Mouse (Mus musculus) hindbrain, embryonic 13.5 days (tissue): ENCODE results near the gene Slc2a9. TPM values are rescaled to one million over a fixed set of nuclear protein-coding genes. Genes with fewer than 3 reads are reported as not detected.
"Not testable (repeated sequence)": the region's sequence is repeated elsewhere in the genome, so short reads cannot be mapped to it uniquely, and the experiment has no call there.

Experiments used
- ATAC-seq: fragments of 200-750 bp; cut with Nextera tagmentation; 2 replicates; pipeline ENCODE4 v1.8.0; 2017; ENCODE audit warnings: moderate TSS enrichment; ENCODE audit not compliant: low FRiP score
- H3K27ac ChIP-seq: fragments of 300-500 bp; sonication (generic); 2 replicates; pipeline ENCODE4 v1.5.1; 2015; ENCODE audit warnings: inconsistent platforms, mild to moderate bottlenecking, moderate library complexity
- H3K27me3 ChIP-seq: fragments of 300-500 bp; sonication (generic); 2 replicates; pipeline ENCODE4 v1.6.1; 2015; ENCODE audit warnings: mild to moderate bottlenecking, inconsistent platforms
- H3K36me3 ChIP-seq: fragments of 300-500 bp; sonication (generic); 2 replicates; pipeline ENCODE4 v1.6.1; 2015; ENCODE audit warnings: mild to moderate bottlenecking, inconsistent platforms
- H3K4me1 ChIP-seq: fragments of 300-500 bp; sonication (generic); replicated peaks from 2 replicates; pipeline ENCODE4 v1.6.1; 2015; ENCODE audit warnings: inconsistent platforms
- H3K4me2 ChIP-seq: fragments of 300-500 bp; sonication (generic); 2 replicates; pipeline ENCODE4 v1.6.1; 2015; ENCODE audit warnings: inconsistent platforms, mild to moderate bottlenecking, moderate library complexity
- H3K4me3 ChIP-seq: fragments of 300-500 bp; sonication (generic); 2 replicates; pipeline ENCODE4 v1.5.1; 2015; ENCODE audit warnings: mild to moderate bottlenecking, inconsistent platforms
- H3K9ac ChIP-seq: fragments of 300-500 bp; sonication (generic); 2 replicates; pipeline ENCODE4 v1.6.1; 2015; ENCODE audit warnings: mild to moderate bottlenecking, inconsistent platforms
- H3K9me3 ChIP-seq: fragments of 300-500 bp; sonication (generic); 2 replicates; pipeline ENCODE4 v1.6.1; 2016; ENCODE audit warnings: inconsistent platforms
- WGBS: fragments of 180-500 bp; shearing (Covaris S2); methylation state at CpG from one replicate; pipeline ENCODE4 v1.1.7; 2015; 5-methylcytosine and 5-hydroxymethylcytosine counted together
- polyA plus RNA-seq: library from polyadenylated mRNA; unstranded; fragments of >200 nt; fragmentation: Nextera tagmentation; extraction: Ambion mirVana; gene quantifications from 2 replicates; pipeline ENCODE4 v1.2.1, GENCODE M21; 2015

The Slc2a9 gene
- polyA plus RNA-seq, 1 experiment from 2014 or later = 0.13 TPM

GRCm38 (mm10) chr5:38479908-38480725, 22.8 kb downstream of the Slc2a9 start:
- peak overlapping the region; percentile 44 for H3K27ac ChIP-seq
- 0 out of 2 replicates have a peak overlapping the region, but pooled peaks have one; percentile 43 for H3K9ac ChIP-seq

GRCm38 (mm10) chr5:38479545-38479907, 23.4 kb downstream of the Slc2a9 start:
- Histone ChIP-seq H3K4me3 (peak overlapping the region; percentile 23; the same call in 1 of the 2 replicates), H3K4me1 (peaks cover 19% of the 10 kb centered on the region), H3K4me2 (peak overlapping the region; percentile 47), H3K27ac (peak overlapping the region; percentile 44; the same call in 1 of the 2 replicates)
- not testable (repeated sequence) for H3K36me3 ChIP-seq, H3K9me3 ChIP-seq, H3K9ac ChIP-seq, H3K27me3 ChIP-seq
- peak; percentile 46; the same call in 1 of the 2 replicates for ATAC-seq

More at GRCm38 (mm10) chr5:38479908-38480725, 22.8 kb downstream of the Slc2a9 start:
- Histone ChIP-seq H3K36me3 (no peaks in the 10 kb centered on the region), H3K4me1 (peaks cover 19% of the 10 kb centered on the region), H3K4me3 (peak overlapping the region; percentile 23), H3K9me3 (no peaks in the 10 kb centered on the region), H3K4me2 (peak overlapping the region; percentile 47), H3K27me3 (peaks cover 4% of the 10 kb centered on the region; the same call in 1 of the 2 replicates)
- 6% methylated on average over 22 of the region's 22 CpGs for WGBS
- peak; percentile 71 for ATAC-seq

DNA sequence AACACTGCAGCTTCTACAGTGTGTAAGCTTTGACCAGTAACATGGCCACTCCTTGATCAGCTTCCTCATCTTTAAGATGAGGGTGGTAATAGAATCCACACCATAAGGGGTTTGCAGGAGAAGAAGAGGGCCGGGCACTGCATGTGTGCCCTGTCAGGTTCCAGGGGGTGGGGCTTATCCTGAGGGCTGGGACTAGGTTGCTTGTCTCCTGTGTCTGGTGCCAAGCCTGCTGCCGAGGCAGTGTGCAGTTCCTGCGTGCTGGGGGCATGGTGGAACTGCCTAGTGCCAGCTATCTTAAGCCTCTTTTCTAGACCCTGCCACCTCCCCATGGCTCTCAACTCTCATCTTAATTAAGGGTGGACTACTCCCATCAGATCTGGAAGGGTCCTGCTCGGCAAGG, 23.9 kb downstream of the Slc2a9 start:
- Histone ChIP-seq H3K4me3 (no peak overlapping the region), H3K27ac (no peak overlapping the region), H3K4me1 (peaks cover 19% of the 10 kb centered on the region), H3K4me2 (peak overlapping the region; percentile 19; the same call in 1 of the 2 replicates), H3K9ac (no peak overlapping the region), H3K9me3 (no peaks in the 10 kb centered on the region), H3K36me3 (no peaks in the 10 kb centered on the region), H3K27me3 (peaks cover 4% of the 10 kb centered on the region; the same call in 1 of the 2 replicates)
- 44% methylated on average over 4 of the region's 4 CpGs for WGBS
- 0 out of 2 replicates have a peak, but pooled peaks have one; percentile 10 for ATAC-seq

DNA sequence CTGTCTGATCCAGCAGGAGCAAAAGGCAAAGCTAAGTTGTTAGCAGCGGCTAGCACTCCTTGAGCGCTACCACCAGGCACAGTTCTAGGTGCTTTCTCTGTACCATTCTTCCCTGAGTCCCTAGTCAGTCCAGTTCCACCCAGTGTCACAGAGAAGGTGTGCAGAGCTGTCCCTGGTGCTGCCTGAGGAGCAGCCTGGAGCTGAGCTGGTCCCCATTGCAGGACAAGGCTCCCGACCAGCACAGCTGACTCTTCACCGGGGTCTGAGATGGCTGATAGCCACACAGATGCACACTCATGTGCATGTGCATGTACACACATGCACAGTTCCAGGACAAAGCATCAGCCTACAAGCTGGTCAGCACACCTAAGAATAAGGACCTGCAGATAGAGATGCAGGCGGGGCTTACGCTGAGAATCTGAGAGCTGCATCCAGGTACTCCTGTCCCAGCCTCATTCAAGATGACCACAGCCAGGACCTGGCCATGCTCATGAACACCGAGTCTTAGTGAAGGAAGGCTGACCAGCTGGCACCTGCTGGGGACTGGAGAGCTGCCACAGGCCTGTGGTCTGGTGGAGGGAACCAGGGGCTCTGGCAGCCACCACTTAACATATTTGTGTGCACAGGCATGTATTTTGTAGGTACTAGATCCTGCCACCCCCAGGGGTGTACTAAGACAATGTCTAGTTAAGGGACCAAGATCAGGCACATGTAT, 25.1 kb downstream of the Slc2a9 start:
- 88% methylated on average over 7 of the region's 7 CpGs for WGBS
- no peak for ATAC-seq

GRCm38 (mm10) chr5:38476861-38477565, 25.9 kb downstream of the Slc2a9 start:
- peaks cover 4% of the 10 kb centered on the region; the same call in 1 of the 2 replicates for H3K27me3 ChIP-seq
- no peak overlapping the region for H3K4me2 ChIP-seq
- ATAC-seq = no peak
- no peak overlapping the region for H3K9ac ChIP-seq
- WGBS = 89% methylated on average over 25 of the region's 25 CpGs
- no peaks in the 10 kb centered on the region for H3K36me3 ChIP-seq
- H3K9me3 ChIP-seq = no peaks in the 10 kb centered on the region
- peaks cover 19% of the 10 kb centered on the region for H3K4me1 ChIP-seq
- no peak overlapping the region for H3K4me3 ChIP-seq
- H3K27ac ChIP-seq = no peak overlapping the region

More for the DNA sequence above, 25.1 kb downstream of the Slc2a9 start:
- Histone ChIP-seq H3K27me3 (peaks cover 4% of the 10 kb centered on the region; the same call in 1 of the 2 replicates), H3K27ac (no peak overlapping the region), H3K4me1 (peaks cover 19% of the 10 kb centered on the region), H3K4me2 (no peak overlapping the region), H3K9ac (no peak overlapping the region), H3K4me3 (no peak overlapping the region), H3K9me3 (no peaks in the 10 kb centered on the region), H3K36me3 (no peaks in the 10 kb centered on the region)

- Histone ChIP-seq H3K4me1 (0 out of 2 replicates have a peak, but pooled peaks cover 2% of the 10 kb centered on the region), H3K9ac (no peak overlapping the region), H3K9me3 (no peaks in the 10 kb centered on the region), H3K36me3 (no peaks in the 10 kb centered on the region), H3K4me2 (no peak overlapping the region), H3K27me3 (0 out of 2 replicates have a peak, but pooled peaks cover 2% of the 10 kb centered on the region), H3K4me3 (no peak overlapping the region), H3K27ac (no peak overlapping the region)
- 92% methylated on average over 6 of the region's 6 CpGs for whole genome bisulfite sequencing
- ATAC-seq = no peak
These were observed 32.1 kb downstream of the Slc2a9 start for GRCm38 (mm10) chr5:38470881-38471280.

DNA sequence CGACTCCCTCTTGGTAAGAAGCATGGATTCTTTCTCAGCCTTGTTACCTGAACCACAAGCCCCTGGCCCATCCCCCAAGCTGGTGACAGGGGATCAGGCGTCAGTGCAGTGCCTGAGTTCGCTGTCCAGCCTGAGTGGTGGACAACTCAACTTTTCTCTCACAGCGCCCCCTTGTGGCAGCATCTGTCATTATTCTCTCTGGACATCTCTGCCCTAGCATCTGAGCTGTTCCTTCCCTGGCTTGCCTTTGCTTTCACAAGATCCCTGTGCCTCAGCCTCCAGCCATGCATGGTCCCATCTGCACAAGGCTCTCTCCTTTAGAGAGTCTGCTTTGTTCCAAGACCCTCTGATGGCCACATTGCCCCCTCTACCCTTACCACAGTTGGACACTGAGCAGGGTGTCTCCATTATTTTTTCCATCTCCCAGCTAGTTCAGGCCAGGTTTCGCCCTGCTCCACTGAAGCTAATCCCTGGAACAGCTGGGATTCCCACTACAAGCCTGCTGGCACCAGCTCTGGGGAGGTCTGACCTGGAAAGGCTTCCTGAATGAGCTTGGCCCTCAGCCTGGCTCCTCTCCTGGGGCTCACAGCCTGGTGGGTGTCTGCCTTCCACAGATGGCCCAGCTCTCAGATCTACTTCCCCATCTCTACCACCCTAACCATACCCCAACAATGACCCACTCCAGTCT, 32.9 kb downstream of the Slc2a9 start:
- Histone ChIP-seq H3K4me2 (no peak overlapping the region), H3K4me1 (0 out of 2 replicates have a peak, but pooled peaks cover 2% of the 10 kb centered on the region), H3K9ac (no peak overlapping the region), H3K36me3 (no peaks in the 10 kb centered on the region), H3K27me3 (0 out of 2 replicates have a peak, but pooled peaks cover 2% of the 10 kb centered on the region), H3K27ac (no peak overlapping the region), H3K4me3 (no peak overlapping the region), H3K9me3 (no peaks in the 10 kb centered on the region)
- 24% methylated on average over 5 of the region's 5 CpGs for WGBS
- peak; percentile 68 for ATAC-seq

DNA sequence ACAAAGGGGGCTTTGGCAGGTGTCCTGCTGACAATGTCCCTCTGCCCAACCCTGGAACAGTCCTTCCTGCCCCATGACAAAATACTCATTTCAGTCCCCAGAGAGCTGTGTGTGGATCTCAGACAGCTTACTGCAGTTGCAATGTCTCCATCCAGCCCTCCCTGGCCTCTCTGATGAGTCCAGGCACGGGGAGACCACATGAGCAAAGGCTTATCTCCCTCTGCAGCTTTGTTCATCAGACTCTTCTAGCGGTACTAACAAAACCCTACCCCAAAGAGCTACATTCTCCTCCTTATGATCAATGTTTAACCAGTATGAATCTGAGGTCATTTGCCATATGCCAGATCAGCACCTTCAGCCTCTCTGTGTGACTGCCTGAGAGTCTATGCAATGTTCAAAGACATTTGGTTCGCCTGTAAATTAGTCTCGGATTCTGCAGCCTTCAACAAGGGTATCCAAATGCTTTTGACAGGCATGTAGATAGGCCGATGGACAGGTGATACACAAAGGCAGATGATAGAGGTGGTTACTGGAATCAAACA, 36.3 kb downstream of the Slc2a9 start:
- Histone ChIP-seq H3K4me3 (no peak overlapping the region), H3K4me1 (0 out of 2 replicates have a peak, but pooled peaks cover 2% of the 10 kb centered on the region), H3K4me2 (no peak overlapping the region), H3K27ac (no peak overlapping the region), H3K9me3 (no peaks in the 10 kb centered on the region), H3K27me3 (0 out of 2 replicates have a peak, but pooled peaks cover 2% of the 10 kb centered on the region), H3K36me3 (no peaks in the 10 kb centered on the region), H3K9ac (no peak overlapping the region)
- 86% methylated on average over 5 of the region's 5 CpGs for WGBS
- ATAC-seq = no peak

DNA sequence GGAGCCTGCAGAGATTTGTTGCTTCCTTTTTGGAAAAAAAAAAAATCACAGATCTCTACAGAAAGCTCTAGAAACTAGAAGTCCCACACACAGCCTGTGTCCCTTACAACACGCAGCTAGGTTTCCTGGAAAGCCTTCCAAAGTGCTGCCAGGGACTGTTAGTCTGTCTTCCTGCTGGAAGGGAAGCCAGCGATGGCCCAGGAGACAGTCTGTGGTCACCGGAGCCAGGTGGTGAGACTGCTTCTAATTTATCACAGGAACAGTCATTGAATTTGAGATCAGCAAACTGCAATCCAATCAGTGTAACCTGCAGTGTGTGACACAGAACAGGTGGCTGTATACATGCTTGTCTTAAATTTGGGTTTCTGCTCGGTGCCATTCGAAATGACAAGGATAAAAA, 41.7 kb downstream of the Slc2a9 start:
- ATAC-seq = no peak
- no peaks in the 10 kb centered on the region for H3K9me3 ChIP-seq
- no peak overlapping the region for H3K27ac ChIP-seq
- 0 out of 2 replicates have a peak, but pooled peaks cover under 1% of the 10 kb centered on the region for H3K27me3 ChIP-seq
- no peak overlapping the region for H3K9ac ChIP-seq
- H3K4me2 ChIP-seq = no peak overlapping the region
- WGBS = 80% methylated on average over 5 of the region's 5 CpGs
- H3K4me1 ChIP-seq = no peaks in the 10 kb centered on the region
- no peak overlapping the region for H3K4me3 ChIP-seq
- no peaks in the 10 kb centered on the region for H3K36me3 ChIP-seq

- no peaks in the 10 kb centered on the region for H3K9me3 ChIP-seq
- no peak overlapping the region for H3K9ac ChIP-seq
- no peak overlapping the region for H3K4me2 ChIP-seq
- H3K27me3 ChIP-seq = no peaks in the 10 kb centered on the region
- H3K36me3 ChIP-seq = no peaks in the 10 kb centered on the region
- no peak overlapping the region for H3K27ac ChIP-seq
- no peak overlapping the region for H3K4me3 ChIP-seq
- no peak for ATAC-seq
- no peaks in the 10 kb centered on the region for H3K4me1 ChIP-seq
- WGBS = 92% methylated on average over 3 of the region's 3 CpGs
These were observed 52.0 kb downstream of the Slc2a9 start for GRCm38 (mm10) chr5:38450936-38451335.

DNA sequence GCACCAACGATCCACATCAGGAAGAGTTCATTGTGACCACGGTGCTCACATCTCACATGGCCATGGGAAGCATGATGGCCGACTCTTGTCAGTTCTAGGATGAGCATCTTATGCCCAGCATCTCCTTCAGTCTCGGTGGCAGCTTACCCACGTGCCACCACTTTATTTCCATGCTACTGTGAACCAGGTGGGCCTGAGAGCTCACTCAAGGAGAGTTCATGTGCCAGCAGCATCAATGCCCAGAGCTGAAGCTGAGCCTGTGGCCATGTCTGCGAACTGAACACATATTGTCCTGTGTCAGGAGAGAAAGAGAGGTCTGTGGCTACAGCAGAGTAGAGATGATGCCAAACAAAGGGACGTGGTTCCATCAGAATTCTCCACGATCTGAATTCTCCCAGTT, 53.3 kb downstream of the Slc2a9 start:
- no peak for ATAC-seq
- H3K9me3 ChIP-seq = no peaks in the 10 kb centered on the region
- H3K9ac ChIP-seq = no peak overlapping the region
- WGBS = 86% methylated on average over 8 of the region's 8 CpGs
- H3K36me3 ChIP-seq = no peaks in the 10 kb centered on the region
- H3K4me3 ChIP-seq = no peak overlapping the region
- H3K4me2 ChIP-seq = no peak overlapping the region
- no peaks in the 10 kb centered on the region for H3K27me3 ChIP-seq
- H3K27ac ChIP-seq = no peak overlapping the region
- no peaks in the 10 kb centered on the region for H3K4me1 ChIP-seq
